11 mouse cellular contexts compared by ENCODE assay signal in the genomic region with DNA sequence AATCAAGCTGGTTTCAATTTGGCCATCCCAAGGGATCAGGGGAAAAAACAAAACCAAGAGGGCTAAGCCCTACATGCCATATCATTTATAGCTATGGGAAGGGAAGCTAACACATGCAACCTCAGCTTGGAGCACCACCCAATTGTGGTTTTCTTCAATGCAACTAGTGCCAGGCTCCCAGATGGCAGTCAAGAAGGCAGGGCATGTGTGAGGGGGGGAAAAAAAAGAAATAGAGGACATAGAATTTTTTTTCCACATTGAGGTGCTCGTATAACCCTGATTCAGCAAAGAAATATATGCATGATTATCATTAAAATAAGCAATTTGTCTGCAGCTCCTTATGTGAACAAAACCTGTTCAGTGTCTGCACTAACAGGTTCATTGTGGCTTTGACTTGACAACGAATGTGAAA.
A peak's percentile ranks its signal among the peaks of the same experiment; 100 is the strongest.
DNase-seq lines count a peak whose midpoint lies in the region; ATAC-seq and TF ChIP-seq lines count a peak whose summit lies in the region.
"Had no signal": no experiment of that assay in that cellular context is flagged by ENCODE, and none has a peak within 500 bp of the region (broad histone marks: within the 10 kb centered on the region; RNA-seq: fewer than 3 reads in every experiment).

No protein-coding gene starts in this region.

- no peak for TF ChIP-seq POLR2A in myocyte (IDR thresholded peaks at IDR 0.05; ENCODE audit: insufficient read length, low read depth)

- no peaks in the 10 kb centered on the region for H3K36me3 ChIP-seq in neural tube, embryonic 11.5 days (ENCODE audit: control insufficient read depth, insufficient read depth, low read length)
- H3K36me3 ChIP-seq in forebrain, embryonic 16.5 days (ENCODE audit: control insufficient read depth, insufficient read depth) = no peaks in the 10 kb centered on the region
- no peaks in the 10 kb centered on the region for H3K36me3 ChIP-seq in myocyte (ENCODE audit: control insufficient read depth, insufficient read depth)

- peak; percentile 69 for ATAC-seq in frontal cortex, adult (ENCODE audit: low TSS enrichment)
- ATAC-seq in neural tube, embryonic 11.5 days (ENCODE audit: insufficient read depth, low FRiP score, low TSS enrichment) = peak; percentile 48
- peak; percentile 92 for ATAC-seq in forebrain, embryonic 16.5 days
- no peak for ATAC-seq in monocyte, adult 5-6 weeks (replicated peaks; ENCODE audit: insufficient number of reproducible peaks, low FRiP score, low TSS enrichment, poor library complexity, severe bottlenecking)

- H3K9me3 ChIP-seq in neural tube, embryonic 11.5 days (ENCODE audit: control insufficient read depth, low read length) = no peaks in the 10 kb centered on the region
- no peaks in the 10 kb centered on the region for H3K9me3 ChIP-seq in forebrain, embryonic 16.5 days (ENCODE audit: control insufficient read depth, low read length)

- no peak overlapping the region for H3K9ac ChIP-seq in neural tube, embryonic 11.5 days (ENCODE audit: low read length)
- no peak overlapping the region for H3K9ac ChIP-seq in forebrain, embryonic 16.5 days (replicated peaks; ENCODE audit: low read depth, low read length)

- 55% methylated on average over 2 of the region's 2 CpGs for WGBS in neural tube, embryonic 11.5 days
- 15% methylated on average over 2 of the region's 2 CpGs for WGBS in forebrain, embryonic 16.5 days

- no peaks in the 10 kb centered on the region for H3K27me3 ChIP-seq in neural tube, embryonic 11.5 days (ENCODE audit: control insufficient read depth, insufficient read depth, low read length)
- H3K27me3 ChIP-seq in forebrain, embryonic 16.5 days (replicated peaks; ENCODE audit: control insufficient read depth, insufficient read depth, low read length) = no peaks in the 10 kb centered on the region
- H3K27me3 ChIP-seq in myocyte (ENCODE audit: control insufficient read depth, insufficient read depth, insufficient read length) = no peaks in the 10 kb centered on the region
- H3K27me3 ChIP-seq: CH12.LX had no signal

- no peaks in the 10 kb centered on the region for H3K79me2 ChIP-seq in myocyte (ENCODE audit: control insufficient read depth, insufficient read depth)

- no peak overlapping the region for H3K4me2 ChIP-seq in neural tube, embryonic 11.5 days (ENCODE audit: low read depth)
- H3K4me2 ChIP-seq in forebrain, embryonic 16.5 days (ENCODE audit: low read length) = no peak overlapping the region; the same call in 1 of the 2 replicates
- peak overlapping the region; percentile 78 for H3K4me2 ChIP-seq in myocyte (ENCODE audit: low read depth)

- H3K27ac ChIP-seq in neural tube, embryonic 11.5 days (ENCODE audit: low read depth, low read length) = no peak overlapping the region
- peak overlapping the region; percentile 81; the same call in 1 of the 2 replicates for H3K27ac ChIP-seq in forebrain, embryonic 16.5 days (ENCODE audit: low read length)

- no peak overlapping the region for H3K4me3 ChIP-seq in neural tube, embryonic 11.5 days (ENCODE audit: low read depth, low read length)
- no peak overlapping the region for H3K4me3 ChIP-seq in forebrain, embryonic 16.5 days (replicated peaks; ENCODE audit: low read length)
- no peak overlapping the region for H3K4me3 ChIP-seq in myocyte

- peaks cover 6% of the 10 kb centered on the region; the same call in 1 of the 2 replicates for H3K4me1 ChIP-seq in neural tube, embryonic 11.5 days (ENCODE audit: control insufficient read depth, insufficient read depth, low read length)
- H3K4me1 ChIP-seq in forebrain, embryonic 16.5 days (replicated peaks; ENCODE audit: control insufficient read depth, insufficient read depth, low read length) = peaks cover 9% of the 10 kb centered on the region

- no peak for DNase-seq in frontal cortex, adult 2 months (ENCODE audit: extremely low spot score in 1 of 2, low spot score in 1 of 2)
- DNase-seq in neural tube, embryonic 11.5 days (ENCODE audit: low spot score) = no peak
- DNase-seq in neural tube, embryonic 10.5 days (ENCODE audit: extremely low spot score, low spot score) = no peak
- DNase-seq in kidney, adult 18-20 months = no peak
- DNase-seq: kidney, adult 11 months; lung, postnatal 10 days had no signal

- H3ac ChIP-seq in myocyte (ENCODE audit: control insufficient read depth, insufficient read length) = no peak overlapping the region

TF ChIP-seq in myocyte, 11 proteins besides CTCF, POLR2A, EP300 and RAD21:
- TF ChIP-seq TCF12 (IDR thresholded peaks at IDR 0.05; ENCODE audit: insufficient read depth, poor library complexity, severe bottlenecking) = no peak
- 0 out of 2 replicates have a peak, but pooled peaks have one; percentile 50 for TF ChIP-seq CEBPB (IDR thresholded peaks at IDR 0.05; ENCODE audit: insufficient read depth, poor library complexity, severe bottlenecking)
TF ChIP-seq in myocyte: peak in this region for 1.
